Mouse (Mus musculus) heart, adult 2 months (tissue): ENCODE data around the gene Samd14.

Source experiments
- CTCF ChIP-seq: fragments of 200-600 bp; IDR thresholded peaks from 2 replicates; pipeline ENCODE4 v1.8.1; 2022; ENCODE audit warnings: antibody characterized with exemption, mild to moderate bottlenecking, moderate library complexity
- EP300 ChIP-seq: fragments of 200-500 bp; IDR thresholded peaks from 2 replicates; pipeline ENCODE4 v1.6.1; 2011; ENCODE audit warnings: low read depth, low read length, control low read depth; ENCODE audit not compliant: insufficient read depth
- POLR2A ChIP-seq: fragments of 200-500 bp; IDR thresholded peaks from 2 replicates; pipeline ENCODE4 v1.6.1; 2011; ENCODE audit warnings: mild to moderate bottlenecking, low read depth, low read length, control low read depth; ENCODE audit not compliant: insufficient read depth

- TF ChIP-seq POLR2A (no peak), CTCF (no peak), EP300 (no peak)
These were observed 30.1 kb downstream of the Samd14 start for GRCm38 (mm10) chr11:95039766-95040165.
